Mouse (Mus musculus) testis, adult 2 months (tissue): ENCODE measurements at regions not wholly inside any gene's neighbourhood (a gene's known extent, or its start where the extent isn't known, plus 50 kb on each side); places are given as distances from the start of the nearest gene placed in this dataset.

Source experiments
- CTCF ChIP-seq: fragments of 200-500 bp; IDR thresholded peaks from 2 replicates; pipeline ENCODE4 v1.5.1; 2012; ENCODE audit warnings: low read depth, mild to moderate bottlenecking, inconsistent platforms, low read length, moderate library complexity; ENCODE audit not compliant: control insufficient read depth, insufficient read depth, insufficient replicate concordance
- POLR2A ChIP-seq: fragments of 200-500 bp; IDR thresholded peaks from 2 replicates; pipeline ENCODE4 v1.6.1; 2012; ENCODE audit warnings: low read depth, mild to moderate bottlenecking, inconsistent platforms, low read length, moderate library complexity; ENCODE audit not compliant: control insufficient read depth

DNA sequence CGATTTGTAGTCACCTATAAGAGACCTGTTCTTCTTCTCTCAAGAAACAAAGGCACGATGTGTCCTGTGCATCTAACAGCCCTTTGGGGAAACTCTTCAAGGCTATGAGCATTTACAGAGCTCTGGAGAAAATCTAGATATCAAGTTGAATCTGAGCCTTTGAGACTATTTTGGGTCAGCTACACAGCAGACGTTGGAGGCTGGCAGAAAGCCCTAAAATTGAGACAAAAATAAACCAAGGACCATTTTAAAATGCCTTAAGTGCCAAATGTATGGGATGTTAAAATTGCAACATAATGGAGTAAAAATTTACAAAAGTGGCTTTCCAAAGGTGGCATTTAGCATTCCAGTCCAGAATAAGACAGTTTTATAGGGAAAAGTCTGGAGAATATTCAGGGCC lies 187.1 kb downstream of the Tle1 start:
- TF ChIP-seq CTCF (no peak), POLR2A (no peak)
